Mouse (Mus musculus) stomach, postnatal 0 days (tissue): Measurements from ENCODE around the gene Prrt2.

ENCODE experiments used
- CTCF ChIP-seq: IDR thresholded peaks from 2 replicates; pipeline ENCODE4 v1.5.1; 2016; ENCODE audit warnings: antibody characterized with exemption, low read depth, mild to moderate bottlenecking, moderate library complexity
- EP300 ChIP-seq: optimal IDR thresholded peaks from 2 replicates; pipeline ENCODE3; 2016; ENCODE audit warnings: antibody characterized with exemption

DNA sequence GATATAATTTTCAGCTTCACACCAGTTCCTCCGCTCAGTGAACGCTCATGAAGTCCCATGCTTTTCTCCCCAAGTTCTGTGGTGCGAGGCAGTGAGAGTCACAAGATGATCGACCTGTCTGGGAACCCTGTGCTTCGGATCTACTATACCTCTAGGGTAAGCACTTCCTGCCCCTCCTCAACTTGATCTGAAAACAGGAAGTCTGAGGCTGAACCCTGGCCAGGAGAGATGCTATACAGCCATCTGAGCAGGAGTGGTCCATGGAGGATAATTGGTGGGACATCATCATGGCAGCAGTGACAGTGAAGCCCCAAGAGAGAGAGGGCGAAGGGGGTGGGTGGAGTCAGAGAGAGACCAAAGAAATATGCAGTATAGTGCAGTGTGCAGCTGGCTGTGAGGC, 42.2 kb downstream of the Prrt2 start:
- TF ChIP-seq CTCF (no peak), EP300 (no peak)
